Mouse (Mus musculus): ENCODE results near the gene Nrxn3. TPM values are rescaled to one million over a fixed set of nuclear protein-coding genes. Genes with fewer than 3 reads are reported as not detected.

Nrxn3 gene
- polyA plus RNA-seq, 1 experiment from 2014 or later: 99.5 TPM

DNA sequence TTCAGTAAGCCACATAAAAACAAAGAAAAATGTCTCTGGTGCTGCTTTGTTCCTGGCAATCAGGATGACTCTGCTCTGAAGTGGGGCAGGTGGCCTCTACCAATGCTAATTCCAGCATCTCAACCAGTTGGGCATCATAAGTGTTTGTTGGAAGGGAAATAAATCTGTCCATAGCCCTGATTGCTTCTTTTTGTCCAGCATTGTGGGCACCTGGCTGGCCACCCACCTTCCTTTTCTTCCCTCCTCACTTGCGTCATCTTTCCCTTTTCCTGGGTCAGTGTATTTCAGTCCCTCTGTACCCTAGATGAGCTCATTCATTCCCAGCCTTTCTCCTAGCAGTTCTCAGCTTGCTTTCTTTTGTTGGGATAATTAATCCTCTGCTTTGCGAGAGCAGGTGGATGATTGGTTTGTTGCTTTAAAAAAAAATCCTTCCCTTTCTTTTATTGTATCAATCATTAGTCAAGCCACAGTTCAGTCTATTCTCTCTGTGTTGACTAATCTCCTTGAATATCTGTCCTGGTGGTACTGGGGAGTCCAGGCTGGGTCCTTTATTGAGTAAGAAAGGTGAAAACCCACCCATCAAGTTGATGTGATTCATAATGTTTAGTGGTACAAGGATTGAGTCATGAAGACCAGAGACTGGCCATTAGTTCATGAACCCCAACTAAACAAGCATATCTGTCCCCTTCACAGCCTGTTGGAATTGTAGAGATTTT lies 719.8 kb downstream of the Nrxn3 start:
- Histone ChIP-seq H3K27ac (replicated peaks) (peak overlapping the region; percentile 34; the same call in 1 of the 2 replicates), H3K4me1 (peaks cover 10% of the 10 kb centered on the region; the same call in 1 of the 2 replicates), H3K36me3 (no peaks in the 10 kb centered on the region), H3K4me3 (no peak overlapping the region), H3K4me2 (replicated peaks) (no peak overlapping the region), H3K9ac (replicated peaks) (no peak overlapping the region), H3K9me3 (no peaks in the 10 kb centered on the region), H3K27me3 (no peaks in the 10 kb centered on the region)
- peak; percentile 67 for ATAC-seq (replicated peaks)
- WGBS: 4% methylated on average over 2 of the region's 2 CpGs

DNA sequence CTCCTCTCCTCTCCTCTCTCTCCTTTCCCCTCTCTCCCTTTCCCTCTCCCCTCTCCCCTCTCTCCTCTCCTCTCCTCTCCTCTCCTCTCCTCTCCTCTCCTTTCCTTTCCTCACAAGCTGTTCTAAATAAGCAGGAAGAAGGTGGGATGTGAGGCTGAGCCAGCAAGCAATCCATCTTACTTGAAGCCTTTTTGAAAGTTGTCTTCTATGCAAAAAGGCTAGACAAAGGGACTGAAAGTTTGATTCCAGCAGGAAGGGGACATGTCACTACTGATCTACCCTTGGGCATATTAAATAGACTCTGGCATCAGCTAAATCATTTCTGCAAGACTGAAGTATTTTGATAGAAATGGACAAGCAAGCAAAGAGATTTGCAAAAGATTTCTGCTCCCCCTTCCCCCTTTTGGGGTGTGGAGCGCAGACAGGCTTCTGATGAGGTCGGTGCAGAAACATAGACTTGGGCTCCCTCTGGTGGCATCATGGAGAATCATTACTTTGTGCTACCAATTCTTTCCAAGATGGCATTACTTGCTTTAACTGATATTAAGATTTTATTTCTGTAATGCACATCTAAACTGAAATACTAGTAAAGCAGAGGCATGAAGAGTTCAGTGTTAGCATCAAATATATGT lies 728.1 kb downstream of the Nrxn3 start:
- Histone ChIP-seq H3K4me2 (replicated peaks) (no peak overlapping the region), H3K9me3 (no peaks in the 10 kb centered on the region), H3K4me3 (no peak overlapping the region), H3K36me3 (no peaks in the 10 kb centered on the region), H3K4me1 (no peaks in the 10 kb centered on the region), H3K9ac (replicated peaks) (no peak overlapping the region), H3K27ac (replicated peaks) (no peak overlapping the region), H3K27me3 (no peaks in the 10 kb centered on the region)
- peak; percentile 85 for ATAC-seq (replicated peaks)
- WGBS: 3% methylated on average over 2 of the region's 2 CpGs

- no peaks in the 10 kb centered on the region for H3K9me3 ChIP-seq
- H3K36me3 ChIP-seq: no peaks in the 10 kb centered on the region
- no peak overlapping the region for H3K27ac ChIP-seq (replicated peaks)
- H3K4me3 ChIP-seq: no peak overlapping the region
- 78% methylated on average over 2 of the region's 2 CpGs for whole genome bisulfite sequencing
- no peaks in the 10 kb centered on the region for H3K27me3 ChIP-seq
- H3K4me1 ChIP-seq: no peaks in the 10 kb centered on the region
- no peak for ATAC-seq (replicated peaks)
- H3K4me2 ChIP-seq (replicated peaks): no peak overlapping the region
- no peak overlapping the region for H3K9ac ChIP-seq (replicated peaks)
Measured at GRCm38 (mm10) chr12:89470226-89470625, 747.5 kb downstream of the Nrxn3 start.

GRCm38 (mm10) chr12:89471289-89471688 lies 748.6 kb downstream of the Nrxn3 start:
- ATAC-seq (replicated peaks): no peak
- Histone ChIP-seq H3K27me3 (no peaks in the 10 kb centered on the region), H3K9me3 (no peaks in the 10 kb centered on the region), H3K4me1 (no peaks in the 10 kb centered on the region), H3K36me3 (no peaks in the 10 kb centered on the region), H3K27ac (replicated peaks) (no peak overlapping the region), H3K4me3 (no peak overlapping the region), H3K4me2 (replicated peaks) (no peak overlapping the region), H3K9ac (replicated peaks) (no peak overlapping the region)
- 49% methylated on average over 2 of the region's 2 CpGs for whole genome bisulfite sequencing

DNA sequence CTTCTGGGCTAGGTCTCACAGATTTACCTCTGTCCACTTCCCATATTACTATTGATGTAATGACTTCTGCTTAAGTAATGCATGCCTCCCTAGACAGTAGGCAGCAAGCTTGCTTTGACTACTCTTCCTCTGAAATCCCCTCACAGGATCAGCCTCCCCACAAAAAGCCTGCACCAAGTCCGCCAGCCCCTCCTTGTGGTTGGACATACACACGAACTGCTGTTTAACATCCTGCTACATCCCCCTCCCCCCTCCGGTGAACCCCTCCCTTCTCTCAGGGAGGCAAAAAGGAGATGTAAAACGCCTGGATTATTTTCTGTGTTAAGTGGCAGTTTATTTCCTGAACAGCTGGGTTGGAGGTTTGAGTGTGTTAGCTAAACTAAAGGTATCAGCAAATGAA lies 749.2 kb downstream of the Nrxn3 start:
- no peaks in the 10 kb centered on the region for H3K27me3 ChIP-seq
- H3K36me3 ChIP-seq: no peaks in the 10 kb centered on the region
- WGBS: 30% methylated on average over 4 of the region's 4 CpGs
- H3K9me3 ChIP-seq: no peaks in the 10 kb centered on the region
- H3K4me1 ChIP-seq: no peaks in the 10 kb centered on the region
- H3K4me2 ChIP-seq (replicated peaks): no peak overlapping the region
- H3K27ac ChIP-seq (replicated peaks): no peak overlapping the region
- no peak overlapping the region for H3K9ac ChIP-seq (replicated peaks)
- ATAC-seq (replicated peaks): no peak
- no peak overlapping the region for H3K4me3 ChIP-seq

DNA sequence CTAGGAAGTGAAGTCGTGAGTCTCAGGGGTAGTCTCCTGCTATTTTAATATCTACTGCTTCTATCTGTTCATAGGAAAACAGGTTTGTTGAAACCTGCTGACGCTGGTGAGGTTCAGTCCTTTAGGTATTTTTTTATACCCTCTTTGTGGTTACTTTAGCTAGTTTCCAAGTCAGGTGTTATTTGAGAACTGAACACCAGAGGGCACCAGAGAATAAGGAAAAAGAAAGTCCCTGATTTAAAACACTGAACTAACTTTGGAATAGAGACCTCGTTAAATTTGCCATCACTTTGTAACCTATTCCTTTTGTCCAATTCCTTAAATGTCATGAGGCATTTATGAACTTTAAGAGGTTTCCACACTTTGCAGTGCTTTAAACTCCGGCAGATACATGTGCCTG lies 756.4 kb downstream of the Nrxn3 start:
- no peak overlapping the region for H3K27ac ChIP-seq (replicated peaks)
- H3K4me1 ChIP-seq: no peaks in the 10 kb centered on the region
- no peaks in the 10 kb centered on the region for H3K27me3 ChIP-seq
- no peaks in the 10 kb centered on the region for H3K36me3 ChIP-seq
- ATAC-seq (replicated peaks): 0 out of 2 replicates have a peak, but pooled peaks have one; percentile 26
- no peaks in the 10 kb centered on the region for H3K9me3 ChIP-seq
- no peak overlapping the region for H3K4me2 ChIP-seq (replicated peaks)
- no peak overlapping the region for H3K4me3 ChIP-seq
- no peak overlapping the region for H3K9ac ChIP-seq (replicated peaks)
- 24% methylated on average over 4 of the region's 4 CpGs for WGBS

GRCm38 (mm10) chr12:89482223-89482622 lies 759.5 kb downstream of the Nrxn3 start:
- no peaks in the 10 kb centered on the region for H3K36me3 ChIP-seq
- no peak overlapping the region for H3K4me3 ChIP-seq
- H3K4me2 ChIP-seq (replicated peaks): no peak overlapping the region
- no peak overlapping the region for H3K9ac ChIP-seq (replicated peaks)
- no peak for ATAC-seq (replicated peaks)
- H3K9me3 ChIP-seq: no peaks in the 10 kb centered on the region
- no peaks in the 10 kb centered on the region for H3K27me3 ChIP-seq
- H3K27ac ChIP-seq (replicated peaks): no peak overlapping the region
- 16% methylated on average over 5 of the region's 5 CpGs for WGBS
- no peaks in the 10 kb centered on the region for H3K4me1 ChIP-seq

GRCm38 (mm10) chr12:89504026-89504425 lies 781.4 kb downstream of the Nrxn3 start:
- Histone ChIP-seq H3K36me3 (no peaks in the 10 kb centered on the region), H3K27ac (replicated peaks) (no peak overlapping the region), H3K9me3 (no peaks in the 10 kb centered on the region), H3K9ac (replicated peaks) (no peak overlapping the region), H3K4me2 (replicated peaks) (no peak overlapping the region), H3K4me3 (no peak overlapping the region), H3K27me3 (no peaks in the 10 kb centered on the region), H3K4me1 (peaks cover 3% of the 10 kb centered on the region; the same call in 1 of the 2 replicates)
- WGBS: 72% methylated on average over 3 of the region's 3 CpGs
- ATAC-seq (replicated peaks): no peak

DNA sequence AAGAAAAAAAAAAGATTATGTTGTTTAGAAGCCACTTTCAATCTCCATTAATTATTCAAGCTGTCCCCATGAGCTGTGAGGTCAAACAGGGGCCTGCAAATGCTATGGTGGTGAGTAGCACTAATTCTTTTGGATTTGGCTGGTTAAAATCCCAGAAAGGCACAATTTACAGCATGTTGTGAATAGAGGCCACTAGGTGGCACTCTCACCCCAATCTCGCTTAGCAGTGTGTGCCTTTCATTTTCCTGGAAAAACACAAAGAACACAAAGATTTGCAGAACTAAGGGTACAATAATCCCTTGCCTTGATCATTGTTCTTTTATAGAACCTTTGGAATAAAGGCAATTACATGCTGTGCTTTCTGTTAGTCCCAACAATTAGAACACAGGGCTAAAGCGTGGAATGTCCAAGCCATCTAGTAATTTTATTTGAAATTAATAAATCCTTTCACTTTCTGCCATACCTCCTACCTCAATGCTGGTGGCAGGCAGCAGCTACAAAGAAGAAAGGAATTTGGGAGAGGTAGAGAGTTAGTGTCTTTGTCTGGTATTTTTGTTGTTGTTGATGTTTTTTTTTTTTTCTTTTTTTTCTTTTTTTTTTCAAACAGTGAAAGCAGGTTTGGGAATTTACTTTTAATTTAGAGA lies 782.6 kb downstream of the Nrxn3 start:
- no peaks in the 10 kb centered on the region for H3K9me3 ChIP-seq
- peaks cover 3% of the 10 kb centered on the region; the same call in 1 of the 2 replicates for H3K4me1 ChIP-seq
- H3K9ac ChIP-seq (replicated peaks): no peak overlapping the region
- ATAC-seq (replicated peaks): peak; percentile 88
- H3K4me3 ChIP-seq: no peak overlapping the region
- no peaks in the 10 kb centered on the region for H3K27me3 ChIP-seq
- H3K27ac ChIP-seq (replicated peaks): peak overlapping the region; percentile 71
- WGBS: 4% methylated on average over 2 of the region's 2 CpGs
- no peak overlapping the region for H3K4me2 ChIP-seq (replicated peaks)
- H3K36me3 ChIP-seq: no peaks in the 10 kb centered on the region

- H3K4me3 ChIP-seq: no peak overlapping the region
- no peaks in the 10 kb centered on the region for H3K9me3 ChIP-seq
- no peak overlapping the region for H3K9ac ChIP-seq (replicated peaks)
- no peak overlapping the region for H3K27ac ChIP-seq (replicated peaks)
- H3K4me1 ChIP-seq: peaks cover 3% of the 10 kb centered on the region; the same call in 1 of the 2 replicates
- ATAC-seq (replicated peaks): no peak
- no peak overlapping the region for H3K4me2 ChIP-seq (replicated peaks)
- no peaks in the 10 kb centered on the region for H3K27me3 ChIP-seq
- no peaks in the 10 kb centered on the region for H3K36me3 ChIP-seq
Measured at GRCm38 (mm10) chr12:89508970-89509369, 786.3 kb downstream of the Nrxn3 start.

DNA sequence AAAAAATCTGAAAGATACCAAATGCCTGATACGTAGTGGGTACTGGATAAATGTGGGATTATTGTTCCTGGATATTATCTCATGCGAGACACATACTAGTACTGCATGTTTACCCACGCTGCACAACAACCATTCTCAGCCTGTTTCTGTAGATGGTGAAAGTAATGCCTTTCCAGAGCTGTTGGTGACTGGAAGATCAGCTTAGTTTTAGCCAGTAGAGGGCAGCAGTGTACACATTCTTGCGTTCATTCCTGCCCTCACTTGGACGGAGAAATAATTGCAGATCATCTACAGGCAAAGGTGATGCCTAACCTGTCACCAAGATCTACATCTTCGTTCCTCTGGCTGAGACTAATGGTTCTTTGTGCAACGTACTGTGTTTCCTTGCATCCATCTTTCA lies 791.1 kb downstream of the Nrxn3 start:
- Histone ChIP-seq H3K27me3 (no peaks in the 10 kb centered on the region), H3K9me3 (no peaks in the 10 kb centered on the region), H3K27ac (replicated peaks) (no peak overlapping the region), H3K4me1 (no peaks in the 10 kb centered on the region), H3K4me2 (replicated peaks) (no peak overlapping the region), H3K9ac (replicated peaks) (no peak overlapping the region), H3K36me3 (no peaks in the 10 kb centered on the region), H3K4me3 (no peak overlapping the region)
- ATAC-seq (replicated peaks): peak; percentile 38; the same call in 1 of the 2 replicates
- 42% methylated on average over 7 of the region's 7 CpGs for WGBS

- Histone ChIP-seq H3K4me1 (no peaks in the 10 kb centered on the region), H3K4me3 (no peak overlapping the region), H3K9ac (replicated peaks) (no peak overlapping the region), H3K27me3 (no peaks in the 10 kb centered on the region), H3K4me2 (replicated peaks) (no peak overlapping the region), H3K36me3 (no peaks in the 10 kb centered on the region), H3K27ac (replicated peaks) (no peak overlapping the region), H3K9me3 (no peaks in the 10 kb centered on the region)
- ATAC-seq (replicated peaks): no peak
- 54% methylated on average over 6 of the region's 6 CpGs for WGBS
Measured at GRCm38 (mm10) chr12:89516046-89516445, 793.4 kb downstream of the Nrxn3 start.

Data from forebrain, embryonic 15.5 days (tissue).